8 mouse cellular contexts compared by ENCODE assay signal in the genomic region with DNA sequence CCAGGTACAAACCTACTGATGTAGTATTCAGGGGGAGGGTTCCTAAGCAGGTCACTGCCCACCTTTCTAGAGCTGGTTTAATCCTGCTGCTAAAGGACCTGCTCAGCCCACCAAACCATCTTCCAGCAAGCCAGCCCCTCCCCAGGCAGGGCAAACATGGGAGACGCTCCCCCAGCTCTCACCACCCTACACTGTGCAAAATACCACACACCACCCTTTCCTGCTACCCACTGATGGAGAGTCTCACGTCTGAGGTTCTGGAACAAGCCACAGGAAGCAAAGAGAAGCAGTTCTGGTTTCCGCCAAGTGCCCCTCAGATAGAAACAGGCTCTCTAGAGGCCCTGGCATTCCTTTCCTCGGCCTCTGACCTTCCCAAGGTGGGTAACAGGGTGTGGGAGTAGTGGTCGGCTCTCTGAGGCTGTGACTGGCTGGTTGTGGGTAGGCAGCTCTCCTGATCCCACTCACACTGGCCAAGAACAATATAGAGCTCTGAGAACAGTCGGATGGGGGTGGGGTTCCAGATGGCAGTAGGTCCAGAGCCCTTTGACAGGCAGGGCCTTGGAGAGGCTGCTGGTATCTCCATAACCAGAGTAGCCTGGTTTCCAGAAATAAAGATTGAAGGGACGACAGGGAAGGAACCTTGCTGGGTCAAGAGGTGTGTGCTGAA. TPM values are rescaled to one million over a fixed set of nuclear protein-coding genes. Genes with fewer than 3 reads are reported as not detected.
DNase-seq lines count a peak whose midpoint lies in the region; ATAC-seq lines count a peak whose summit lies in the region.

No protein-coding gene starts in this region.

- no peak overlapping the region for H3K27ac ChIP-seq in neural tube, embryonic 11.5 days (ENCODE audit: low read depth, low read length)
- H3K27ac ChIP-seq in embryonic facial prominence, embryonic 12.5 days = no peak overlapping the region
- H3K27ac ChIP-seq in hindbrain, embryonic 16.5 days (ENCODE audit: low read depth, low read length) = peak overlapping the region; percentile 90
- H3K27ac ChIP-seq in stomach, embryonic 15.5 days = no peak overlapping the region; the same call in 1 of the 2 replicates

- peak overlapping the region; percentile 88 for H3K4me2 ChIP-seq in neural tube, embryonic 11.5 days (ENCODE audit: low read depth)
- H3K4me2 ChIP-seq in embryonic facial prominence, embryonic 12.5 days (replicated peaks) = peak overlapping the region; percentile 79
- H3K4me2 ChIP-seq in hindbrain, embryonic 16.5 days (ENCODE audit: low read length) = peak overlapping the region; percentile 86
- H3K4me2 ChIP-seq in stomach, embryonic 15.5 days = peak overlapping the region; percentile 73

- peaks cover 19% of the 10 kb centered on the region for H3K27me3 ChIP-seq in neural tube, embryonic 11.5 days (ENCODE audit: control insufficient read depth, insufficient read depth, low read length)
- peaks cover 53% of the 10 kb centered on the region for H3K27me3 ChIP-seq in embryonic facial prominence, embryonic 12.5 days
- no peaks in the 10 kb centered on the region for H3K27me3 ChIP-seq in hindbrain, embryonic 16.5 days (replicated peaks; ENCODE audit: control insufficient read depth, insufficient read depth, low read length)
- H3K27me3 ChIP-seq in stomach, embryonic 15.5 days (replicated peaks) = peaks cover 10% of the 10 kb centered on the region

- H3K4me1 ChIP-seq in neural tube, embryonic 11.5 days (ENCODE audit: control insufficient read depth, insufficient read depth, low read length) = peaks cover 7% of the 10 kb centered on the region; the same call in 1 of the 2 replicates
- peaks cover 8% of the 10 kb centered on the region for H3K4me1 ChIP-seq in embryonic facial prominence, embryonic 12.5 days
- H3K4me1 ChIP-seq in hindbrain, embryonic 16.5 days (ENCODE audit: control insufficient read depth, insufficient read depth, low read depth, low read length) = peaks cover 18% of the 10 kb centered on the region
- H3K4me1 ChIP-seq in stomach, embryonic 15.5 days = peaks cover 15% of the 10 kb centered on the region

- 53% methylated on average over 7 of the region's 7 CpGs for WGBS in neural tube, embryonic 11.5 days
- 38% methylated on average over 7 of the region's 7 CpGs for WGBS in embryonic facial prominence, embryonic 12.5 days
- 51% methylated on average over 7 of the region's 7 CpGs for WGBS in hindbrain, embryonic 16.5 days
- WGBS in stomach, embryonic 15.5 days = 29% methylated on average over 7 of the region's 7 CpGs

- H3K9ac ChIP-seq in neural tube, embryonic 11.5 days (ENCODE audit: low read length) = no peak overlapping the region; the same call in 1 of the 2 replicates
- H3K9ac ChIP-seq in embryonic facial prominence, embryonic 12.5 days = no peak overlapping the region
- peak overlapping the region; percentile 88 for H3K9ac ChIP-seq in hindbrain, embryonic 16.5 days (ENCODE audit: low read depth, low read length)
- H3K9ac ChIP-seq in stomach, embryonic 15.5 days = no peak overlapping the region

- 0 out of 2 replicates have a peak, but pooled peaks have one; percentile 12 for ATAC-seq in neural tube, embryonic 11.5 days (ENCODE audit: insufficient read depth, low FRiP score, low TSS enrichment)
- peak; percentile 24; the same call in 1 of the 2 replicates for ATAC-seq in embryonic facial prominence, embryonic 12.5 days (ENCODE audit: insufficient number of reproducible peaks, insufficient read depth, low FRiP score, low TSS enrichment)
- ATAC-seq in hindbrain, embryonic 16.5 days = peak; percentile 34; the same call in 1 of the 2 replicates
- ATAC-seq in stomach, embryonic 15.5 days (ENCODE audit: insufficient read depth, low FRiP score, low read depth) = no peak
- ATAC-seq in frontal cortex, adult (ENCODE audit: low TSS enrichment) = no peak

- DNase-seq in neural tube, embryonic 11.5 days (ENCODE audit: low spot score) = no peak
- no peak for DNase-seq in neural tube, embryonic 10.5 days (ENCODE audit: extremely low spot score, low spot score)
- DNase-seq in embryo, embryonic 9.5 days (ENCODE audit: extremely low spot score) = no peak
- DNase-seq in spleen, postnatal 10 days (ENCODE audit: low spot score in 2 of 2) = no peak

- peak overlapping the region; percentile 55; the same call in 1 of the 2 replicates for H3K4me3 ChIP-seq in neural tube, embryonic 11.5 days (ENCODE audit: low read depth, low read length)
- peak overlapping the region; percentile 37 for H3K4me3 ChIP-seq in embryonic facial prominence, embryonic 12.5 days
- peak overlapping the region; percentile 78 for H3K4me3 ChIP-seq in hindbrain, embryonic 16.5 days (ENCODE audit: low read length)
- peak overlapping the region; percentile 53 for H3K4me3 ChIP-seq in stomach, embryonic 15.5 days (replicated peaks)

- H3K9me3 ChIP-seq in neural tube, embryonic 11.5 days (ENCODE audit: control insufficient read depth, low read length) = no peaks in the 10 kb centered on the region
- H3K9me3 ChIP-seq in embryonic facial prominence, embryonic 12.5 days = no peaks in the 10 kb centered on the region
- no peaks in the 10 kb centered on the region for H3K9me3 ChIP-seq in hindbrain, embryonic 16.5 days (ENCODE audit: control insufficient read depth, low read length)
- H3K9me3 ChIP-seq in stomach, embryonic 15.5 days = no peaks in the 10 kb centered on the region

- H3K36me3 ChIP-seq in neural tube, embryonic 11.5 days (ENCODE audit: control insufficient read depth, insufficient read depth, low read length) = no peaks in the 10 kb centered on the region
- H3K36me3 ChIP-seq in embryonic facial prominence, embryonic 12.5 days = no peaks in the 10 kb centered on the region
- H3K36me3 ChIP-seq in hindbrain, embryonic 16.5 days (ENCODE audit: control insufficient read depth, insufficient read depth, low read length) = no peaks in the 10 kb centered on the region
- no peaks in the 10 kb centered on the region for H3K36me3 ChIP-seq in stomach, embryonic 15.5 days

RNA-seq across cellular contexts. Expression of gene Hid1, which starts 1.4 kb away (rescaled TPM):
- 13.1 and 16.1 TPM in 2 replicates for polyA plus RNA-seq in neural tube, embryonic 11.5 days (2014; fragmentation: Nextera tagmentation; extraction: Ambion mirVana)
- polyA plus RNA-seq in embryonic facial prominence, embryonic 12.5 days (2016; fragmentation: Nextera tagmentation; extraction: Ambion mirVana) = 7.7 and 7.9 TPM in 2 replicates
- polyA plus RNA-seq in hindbrain, embryonic 16.5 days (2015; fragmentation: Nextera tagmentation; extraction: Ambion mirVana) = 66.9 and 67.8 TPM in 2 replicates
- 32.9 and 41.0 TPM in 2 replicates for polyA plus RNA-seq in stomach, embryonic 15.5 days (2015; fragmentation: Nextera tagmentation; extraction: Ambion mirVana)

RNA-seq across cellular contexts. Expression of gene Cdr2l, which starts 15.5 kb away (rescaled TPM):
- polyA plus RNA-seq in neural tube, embryonic 11.5 days (2014; fragmentation: Nextera tagmentation; extraction: Ambion mirVana) = 18.1 and 18.5 TPM in 2 replicates
- 19.7 and 20.6 TPM in 2 replicates for polyA plus RNA-seq in embryonic facial prominence, embryonic 12.5 days (2016; fragmentation: Nextera tagmentation; extraction: Ambion mirVana)
- polyA plus RNA-seq in hindbrain, embryonic 16.5 days (2015; fragmentation: Nextera tagmentation; extraction: Ambion mirVana) = 16.1 and 18.0 TPM in 2 replicates
- polyA plus RNA-seq in stomach, embryonic 15.5 days (2015; fragmentation: Nextera tagmentation; extraction: Ambion mirVana) = 10.0 and 10.5 TPM in 2 replicates

RNA-seq across cellular contexts. Expression of gene Otop3, which starts 31.6 kb away (rescaled TPM):
- polyA plus RNA-seq in neural tube, embryonic 11.5 days (2014; fragmentation: Nextera tagmentation; extraction: Ambion mirVana) = 0.35 and 0.37 TPM in 2 replicates
- polyA plus RNA-seq in embryonic facial prominence, embryonic 12.5 days (2016; fragmentation: Nextera tagmentation; extraction: Ambion mirVana) = not detected in 2 replicates
- 2.3 and 2.7 TPM in 2 replicates for polyA plus RNA-seq in hindbrain, embryonic 16.5 days (2015; fragmentation: Nextera tagmentation; extraction: Ambion mirVana)
- polyA plus RNA-seq in stomach, embryonic 15.5 days (2015; fragmentation: Nextera tagmentation; extraction: Ambion mirVana) = 2.4 and 2.7 TPM in 2 replicates

RNA-seq across cellular contexts. Expression of gene Mrpl58, which starts 37.4 kb away (rescaled TPM):
- polyA plus RNA-seq in neural tube, embryonic 11.5 days (2014; fragmentation: Nextera tagmentation; extraction: Ambion mirVana) = 221 and 230 TPM in 2 replicates
- polyA plus RNA-seq in embryonic facial prominence, embryonic 12.5 days (2016; fragmentation: Nextera tagmentation; extraction: Ambion mirVana) = 170 and 181 TPM in 2 replicates
- polyA plus RNA-seq in hindbrain, embryonic 16.5 days (2015; fragmentation: Nextera tagmentation; extraction: Ambion mirVana) = 185 and 186 TPM in 2 replicates
- polyA plus RNA-seq in stomach, embryonic 15.5 days (2015; fragmentation: Nextera tagmentation; extraction: Ambion mirVana) = 184 and 196 TPM in 2 replicates

RNA-seq across cellular contexts. Expression of gene Ush1g, which starts 44.3 kb away (rescaled TPM):
- polyA plus RNA-seq in neural tube, embryonic 11.5 days (2014; fragmentation: Nextera tagmentation; extraction: Ambion mirVana) = 0.12 TPM in 1 of 2 replicates, not detected in the other
- polyA plus RNA-seq in embryonic facial prominence, embryonic 12.5 days (2016; fragmentation: Nextera tagmentation; extraction: Ambion mirVana) = 0.10 and 0.32 TPM in 2 replicates
- polyA plus RNA-seq in hindbrain, embryonic 16.5 days (2015; fragmentation: Nextera tagmentation; extraction: Ambion mirVana) = 0.16 and 0.25 TPM in 2 replicates
- polyA plus RNA-seq in stomach, embryonic 15.5 days (2015; fragmentation: Nextera tagmentation; extraction: Ambion mirVana) = 0.26 and 0.35 TPM in 2 replicates

Comparison
In these comparisons a context has a peak if more than half of its experiments do, and no peak if none do; other contexts are left out.
1. ATAC-seq: peak in neural tube, embryonic 11.5 days (single experiment), embryonic facial prominence, embryonic 12.5 days (single experiment) and hindbrain, embryonic 16.5 days (single experiment); none in stomach, embryonic 15.5 days (single experiment) and frontal cortex, adult (single experiment).
2. Peak in every context shown above with its lines, with median percentiles within 50 percentile points of each other: H3K4me2 ChIP-seq and H3K4me3 ChIP-seq.